Mouse (Mus musculus): ENCODE results near the gene Ssbp4. TPM values are rescaled to one million over a fixed set of nuclear protein-coding genes. Genes with fewer than 3 reads are reported as not detected.

Gene Ssbp4
- polyA plus RNA-seq, 1 experiment from 2014 or later, result 125 TPM

DNA sequence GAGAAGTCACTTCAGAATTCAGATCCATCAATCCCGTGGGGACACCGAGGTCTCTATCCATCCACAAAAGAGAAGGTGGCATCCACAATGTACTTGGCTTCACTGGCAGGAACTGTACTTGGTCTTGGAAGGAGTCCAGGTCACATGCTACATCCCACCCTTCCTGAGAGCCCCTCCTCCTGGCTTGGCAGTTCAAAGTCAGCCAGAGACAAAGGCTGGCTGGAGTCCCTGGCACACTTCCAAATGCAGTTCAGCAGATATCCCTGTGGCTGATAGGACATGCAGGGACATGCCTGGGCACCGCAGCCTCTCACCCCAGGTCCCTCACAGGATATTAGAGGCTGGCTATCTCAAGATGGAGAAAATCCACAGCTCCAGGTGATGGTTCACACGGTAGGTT, 40.7 kb upstream of the Ssbp4 start:
- DNase-seq (ENCODE audit: low spot score), result peak; percentile 69
- peak overlapping the region; percentile 63 for H3K27ac ChIP-seq (ENCODE audit: low read depth, low read length)
- H3K4me3 ChIP-seq (ENCODE audit: low read depth, low read length), result no peak overlapping the region
- H3K9me3 ChIP-seq (ENCODE audit: control insufficient read depth, low read length), result no peaks in the 10 kb centered on the region
- 88% methylated on average over 4 of the region's 4 CpGs for WGBS
- H3K4me2 ChIP-seq (ENCODE audit: low read depth), result no peak overlapping the region
- no peak overlapping the region for H3K9ac ChIP-seq (ENCODE audit: low read length)
- H3K4me1 ChIP-seq (ENCODE audit: control insufficient read depth, insufficient read depth, low read length), result peaks cover 34% of the 10 kb centered on the region
- no peaks in the 10 kb centered on the region for H3K27me3 ChIP-seq (ENCODE audit: control insufficient read depth, insufficient read depth, low read length)
- ATAC-seq (ENCODE audit: insufficient read depth, low FRiP score, low TSS enrichment), result peak; percentile 32; the same call in 1 of the 2 replicates
- H3K36me3 ChIP-seq (ENCODE audit: control insufficient read depth, insufficient read depth, low read length), result peaks cover 7% of the 10 kb centered on the region

GRCm38 (mm10) chr8:70648921-70649320, 40.2 kb upstream of the Ssbp4 start:
- Histone ChIP-seq H3K27me3 (ENCODE audit: control insufficient read depth, insufficient read depth, low read length) (no peaks in the 10 kb centered on the region), H3K27ac (ENCODE audit: low read depth, low read length) (peak overlapping the region; percentile 63), H3K9me3 (ENCODE audit: control insufficient read depth, low read length) (no peaks in the 10 kb centered on the region), H3K4me2 (ENCODE audit: low read depth) (no peak overlapping the region), H3K36me3 (ENCODE audit: control insufficient read depth, insufficient read depth, low read length) (peaks cover 7% of the 10 kb centered on the region; the same call in 1 of the 2 replicates), H3K4me3 (ENCODE audit: low read depth, low read length) (no peak overlapping the region), H3K9ac (ENCODE audit: low read length) (no peak overlapping the region), H3K4me1 (ENCODE audit: control insufficient read depth, insufficient read depth, low read length) (peaks cover 33% of the 10 kb centered on the region)
- ATAC-seq (ENCODE audit: insufficient read depth, low FRiP score, low TSS enrichment) (no peak), DNase-seq (ENCODE audit: low spot score) (no peak)
- 70% methylated on average over 3 of the region's 3 CpGs for WGBS

- Histone ChIP-seq H3K4me2 (ENCODE audit: low read depth) (no peak overlapping the region), H3K27ac (ENCODE audit: low read depth, low read length) (peak overlapping the region; percentile 56), H3K9ac (ENCODE audit: low read length) (no peak overlapping the region; the same call in 1 of the 2 replicates), H3K4me3 (ENCODE audit: low read depth, low read length) (no peak overlapping the region), H3K36me3 (ENCODE audit: control insufficient read depth, insufficient read depth, low read length) (peaks cover 7% of the 10 kb centered on the region; the same call in 1 of the 2 replicates), H3K4me1 (ENCODE audit: control insufficient read depth, insufficient read depth, low read length) (peaks cover 33% of the 10 kb centered on the region), H3K27me3 (ENCODE audit: control insufficient read depth, insufficient read depth, low read length) (no peaks in the 10 kb centered on the region), H3K9me3 (ENCODE audit: control insufficient read depth, low read length) (no peaks in the 10 kb centered on the region)
- ATAC-seq (ENCODE audit: insufficient read depth, low FRiP score, low TSS enrichment), result no peak
- no peak for DNase-seq (ENCODE audit: low spot score)
- 57% methylated on average over 1 of the region's 1 CpGs for WGBS
Measured at GRCm38 (mm10) chr8:70648164-70648442, 39.4 kb upstream of the Ssbp4 start.

- no peaks in the 10 kb centered on the region for H3K27me3 ChIP-seq (ENCODE audit: control insufficient read depth, insufficient read depth, low read length)
- H3K4me2 ChIP-seq (ENCODE audit: low read depth), result no peak overlapping the region
- 37% methylated on average over 8 of the region's 8 CpGs for WGBS
- DNase-seq (ENCODE audit: low spot score) (peak; percentile 68), ATAC-seq (ENCODE audit: insufficient read depth, low FRiP score, low TSS enrichment) (peak; percentile 49)
- no peaks in the 10 kb centered on the region for H3K9me3 ChIP-seq (ENCODE audit: control insufficient read depth, low read length)
- peak overlapping the region; percentile 56 for H3K27ac ChIP-seq (ENCODE audit: low read depth, low read length)
- H3K9ac ChIP-seq (ENCODE audit: low read length), result peak overlapping the region; percentile 15; the same call in 1 of the 2 replicates
- H3K36me3 ChIP-seq (ENCODE audit: control insufficient read depth, insufficient read depth, low read length), result peaks cover 7% of the 10 kb centered on the region; the same call in 1 of the 2 replicates
- H3K4me1 ChIP-seq (ENCODE audit: control insufficient read depth, insufficient read depth, low read length), result peaks cover 30% of the 10 kb centered on the region
- no peak overlapping the region for H3K4me3 ChIP-seq (ENCODE audit: low read depth, low read length)
Measured at GRCm38 (mm10) chr8:70647343-70648163, 38.9 kb upstream of the Ssbp4 start.

- Histone ChIP-seq H3K9ac (ENCODE audit: low read length) (no peak overlapping the region; the same call in 1 of the 2 replicates), H3K4me2 (ENCODE audit: low read depth) (no peak overlapping the region), H3K36me3 (ENCODE audit: control insufficient read depth, insufficient read depth, low read length) (peaks cover 7% of the 10 kb centered on the region; the same call in 1 of the 2 replicates), H3K4me1 (ENCODE audit: control insufficient read depth, insufficient read depth, low read length) (peaks cover 30% of the 10 kb centered on the region), H3K27me3 (ENCODE audit: control insufficient read depth, insufficient read depth, low read length) (no peaks in the 10 kb centered on the region), H3K4me3 (ENCODE audit: low read depth, low read length) (no peak overlapping the region), H3K9me3 (ENCODE audit: control insufficient read depth, low read length) (no peaks in the 10 kb centered on the region), H3K27ac (ENCODE audit: low read depth, low read length) (peak overlapping the region; percentile 56)
- ATAC-seq (ENCODE audit: insufficient read depth, low FRiP score, low TSS enrichment) (no peak), DNase-seq (ENCODE audit: low spot score) (no peak)
Measured at GRCm38 (mm10) chr8:70646775-70647174, 38.1 kb upstream of the Ssbp4 start.

DNA sequence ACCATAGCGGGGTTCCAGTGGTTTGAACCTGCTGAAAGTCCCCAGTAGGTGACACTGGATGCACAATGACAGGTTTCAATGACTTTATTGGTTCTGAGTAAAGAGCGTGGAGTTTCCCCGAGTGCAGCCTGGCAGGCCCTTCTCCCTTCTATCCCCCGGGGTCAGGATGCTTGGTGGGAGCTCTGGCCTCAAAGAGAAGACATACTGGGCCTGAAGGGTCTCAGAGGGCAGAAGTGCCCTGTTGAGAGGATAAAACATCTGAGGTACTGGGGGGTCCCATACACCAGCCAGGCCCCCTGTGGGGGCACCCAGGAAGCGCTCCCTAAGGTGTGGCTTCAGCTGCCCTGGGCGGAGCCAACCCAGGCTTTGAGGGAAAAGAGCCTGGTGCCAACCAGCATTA, 37.7 kb upstream of the Ssbp4 start:
- Histone ChIP-seq H3K27me3 (ENCODE audit: control insufficient read depth, insufficient read depth, low read length) (no peaks in the 10 kb centered on the region), H3K4me3 (ENCODE audit: low read depth, low read length) (no peak overlapping the region), H3K27ac (ENCODE audit: low read depth, low read length) (peak overlapping the region; percentile 56), H3K4me1 (ENCODE audit: control insufficient read depth, insufficient read depth, low read length) (peaks cover 30% of the 10 kb centered on the region), H3K4me2 (ENCODE audit: low read depth) (no peak overlapping the region), H3K36me3 (ENCODE audit: control insufficient read depth, insufficient read depth, low read length) (peaks cover 7% of the 10 kb centered on the region; the same call in 1 of the 2 replicates), H3K9me3 (ENCODE audit: control insufficient read depth, low read length) (no peaks in the 10 kb centered on the region), H3K9ac (ENCODE audit: low read length) (no peak overlapping the region; the same call in 1 of the 2 replicates)
- WGBS, result 66% methylated on average over 6 of the region's 6 CpGs
- ATAC-seq (ENCODE audit: insufficient read depth, low FRiP score, low TSS enrichment) (no peak), DNase-seq (ENCODE audit: low spot score) (no peak)

DNA sequence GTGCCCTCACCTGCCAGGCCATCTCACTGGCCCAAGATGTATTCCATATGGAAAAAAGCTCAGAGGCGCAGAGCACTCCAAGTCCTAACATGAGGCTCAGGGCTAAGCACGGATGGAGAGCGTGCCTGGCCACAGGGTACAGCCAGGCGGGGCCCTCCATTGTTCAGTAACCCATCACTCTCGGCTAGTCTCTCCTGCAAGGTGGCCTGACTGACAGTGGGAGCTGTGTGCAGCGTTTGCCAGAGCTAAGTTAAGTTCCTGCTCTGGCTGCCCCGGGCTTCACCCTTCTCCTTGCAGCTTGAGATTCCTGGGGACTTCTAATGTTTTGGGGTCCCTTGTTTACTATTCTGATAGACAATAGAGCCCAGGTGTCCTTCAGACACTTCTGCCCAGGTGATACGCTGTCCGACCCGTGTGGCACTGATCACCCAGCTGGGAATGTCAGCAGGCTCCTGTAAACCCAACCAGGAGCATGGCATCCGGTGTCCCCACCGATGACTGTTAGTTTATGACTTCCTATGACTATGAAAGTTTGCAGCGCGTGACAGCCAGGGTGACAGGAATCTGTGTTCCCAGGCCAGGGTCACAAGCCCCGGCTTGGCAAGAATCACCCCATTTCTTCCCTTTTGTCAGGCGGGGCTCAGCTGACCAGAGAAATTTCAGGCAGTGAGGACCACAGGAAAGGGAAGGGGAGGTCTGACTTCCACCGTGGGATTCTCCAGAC, 37.0 kb upstream of the Ssbp4 start:
- Histone ChIP-seq H3K36me3 (ENCODE audit: control insufficient read depth, insufficient read depth, low read length) (peaks cover 7% of the 10 kb centered on the region; the same call in 1 of the 2 replicates), H3K9me3 (ENCODE audit: control insufficient read depth, low read length) (no peaks in the 10 kb centered on the region), H3K4me1 (ENCODE audit: control insufficient read depth, insufficient read depth, low read length) (peaks cover 30% of the 10 kb centered on the region), H3K4me2 (ENCODE audit: low read depth) (no peak overlapping the region), H3K27ac (ENCODE audit: low read depth, low read length) (0 out of 2 replicates have a peak overlapping the region, but pooled peaks have one; percentile 39), H3K27me3 (ENCODE audit: control insufficient read depth, insufficient read depth, low read length) (no peaks in the 10 kb centered on the region), H3K9ac (ENCODE audit: low read length) (peak overlapping the region; percentile 40), H3K4me3 (ENCODE audit: low read depth, low read length) (no peak overlapping the region)
- no peak for DNase-seq (ENCODE audit: low spot score)
- ATAC-seq (ENCODE audit: insufficient read depth, low FRiP score, low TSS enrichment), result 0 out of 2 replicates have a peak, but pooled peaks have one; percentile 40
- WGBS, result 61% methylated on average over 17 of the region's 17 CpGs

DNA sequence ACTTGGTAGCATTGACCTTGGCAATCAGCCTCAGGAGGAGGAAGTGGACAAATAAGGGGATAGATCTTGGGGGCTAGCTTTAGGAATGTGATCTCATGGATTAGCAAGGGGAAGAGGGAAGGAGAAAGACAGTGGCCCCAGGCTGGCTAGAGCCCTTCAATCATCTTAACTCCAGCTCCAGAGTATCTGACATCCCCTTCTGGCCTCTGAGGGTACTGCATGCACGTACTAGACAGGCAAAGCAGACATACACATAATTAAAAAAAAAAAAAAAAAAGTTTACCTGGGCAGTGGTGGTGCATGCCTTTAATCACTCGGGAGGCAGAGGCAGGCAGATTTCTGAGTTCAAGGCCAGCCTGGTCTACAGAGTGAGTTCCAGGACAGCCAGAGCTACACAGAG, 35.4 kb upstream of the Ssbp4 start:
- ATAC-seq (ENCODE audit: insufficient read depth, low FRiP score, low TSS enrichment) (no peak), DNase-seq (ENCODE audit: low spot score) (no peak)
- Histone ChIP-seq H3K27ac (ENCODE audit: low read depth, low read length) (no peak overlapping the region), H3K9me3 (ENCODE audit: control insufficient read depth, low read length) (no peaks in the 10 kb centered on the region), H3K27me3 (ENCODE audit: control insufficient read depth, insufficient read depth, low read length) (no peaks in the 10 kb centered on the region), H3K4me3 (ENCODE audit: low read depth, low read length) (no peak overlapping the region), H3K4me2 (ENCODE audit: low read depth) (no peak overlapping the region), H3K9ac (ENCODE audit: low read length) (no peak overlapping the region), H3K4me1 (ENCODE audit: control insufficient read depth, insufficient read depth, low read length) (peaks cover 24% of the 10 kb centered on the region), H3K36me3 (ENCODE audit: control insufficient read depth, insufficient read depth, low read length) (peaks cover 3% of the 10 kb centered on the region; the same call in 1 of the 2 replicates)
- 89% methylated on average over 2 of the region's 2 CpGs for WGBS
